Mouse (Mus musculus) CH12F3 (cell line): Measurements from ENCODE around the gene Depdc5.
"Not testable (repeated sequence)": the region's sequence is repeated elsewhere in the genome, so short reads cannot be mapped to it uniquely, and the experiment has no call there.

Experiments used
- in situ Hi-C: fragments of 300-500 bp; cut with MboI; formaldehyde crosslinking; loops from 2 replicates; pipeline ENCODE4 v1.14.3; 2020; ENCODE audit warnings: low sequenced_read_pairs

Gene Depdc5

DNA sequence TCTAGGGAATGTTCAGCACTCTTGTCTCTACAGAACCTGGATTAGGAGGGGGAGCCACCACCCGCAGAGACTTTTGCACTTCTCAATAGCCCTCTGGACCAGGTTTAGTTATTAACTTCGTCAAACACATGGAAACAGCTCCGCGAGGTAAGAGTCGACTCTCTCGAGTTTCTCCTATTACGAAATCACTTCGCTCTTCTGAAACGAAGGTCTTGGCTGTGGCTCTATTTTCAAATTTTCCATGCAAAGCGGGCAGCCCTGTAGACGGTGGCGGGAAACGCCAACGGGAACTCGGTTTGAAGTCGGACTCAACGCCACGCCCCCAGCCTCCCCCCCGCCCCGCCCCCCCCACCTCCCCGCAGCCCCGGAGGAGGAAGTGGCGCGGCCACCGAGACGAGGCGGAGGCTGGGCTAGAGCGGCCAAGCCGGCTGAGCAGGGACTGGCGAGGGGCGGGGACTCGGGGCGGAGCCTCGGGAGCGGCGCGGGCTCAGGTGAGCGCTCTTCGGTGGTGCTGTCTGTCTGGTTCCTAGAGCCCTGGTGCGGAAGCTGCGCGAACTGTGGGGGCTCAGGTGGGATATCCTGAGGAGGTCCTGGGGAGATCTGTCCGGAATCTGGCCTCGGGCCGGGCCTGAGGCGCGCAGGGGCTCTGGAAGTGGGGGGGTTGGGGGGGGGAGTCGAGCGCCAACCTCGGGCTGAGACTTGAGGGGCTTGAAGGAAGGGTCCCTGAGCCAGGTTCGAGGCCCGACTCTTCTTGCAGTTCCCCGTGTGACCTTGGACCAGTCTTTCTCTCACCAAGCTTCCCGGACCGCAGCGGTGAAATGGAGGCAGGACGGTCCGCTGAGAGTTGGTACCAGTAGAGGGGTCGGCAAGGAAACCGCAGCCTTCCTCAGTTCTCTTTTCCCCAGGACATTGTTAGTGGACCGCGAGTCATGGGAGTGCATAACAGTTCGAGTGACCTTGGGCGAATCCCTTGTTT is at the start of gene Depdc5:
Gene Depdc5, plus strand, starts transcription at position 449 of the 976 bp plus-strand sequence.
- in situ Hi-C loops, result no loop called here

DNA sequence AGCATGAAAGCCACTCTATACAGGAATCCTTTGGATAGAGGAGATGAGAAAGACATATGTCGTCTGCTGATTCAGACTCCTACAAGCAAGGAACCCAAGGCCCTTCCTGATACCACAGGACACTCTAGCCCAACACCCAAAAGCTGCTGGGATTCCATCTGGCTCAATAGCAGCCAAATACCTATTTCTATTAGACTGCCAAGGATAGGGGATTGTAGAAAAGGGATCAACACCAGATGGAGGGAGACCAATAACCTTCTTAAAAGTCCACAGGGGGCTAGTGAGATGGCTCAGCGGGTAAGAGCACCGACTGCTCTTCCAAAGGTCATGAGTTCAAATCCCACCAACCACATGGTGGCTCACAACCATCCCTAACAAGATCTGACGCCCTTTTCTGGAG is 48.1 kb upstream of the Depdc5 start:
- in situ Hi-C loops, result no loop called here

DNA sequence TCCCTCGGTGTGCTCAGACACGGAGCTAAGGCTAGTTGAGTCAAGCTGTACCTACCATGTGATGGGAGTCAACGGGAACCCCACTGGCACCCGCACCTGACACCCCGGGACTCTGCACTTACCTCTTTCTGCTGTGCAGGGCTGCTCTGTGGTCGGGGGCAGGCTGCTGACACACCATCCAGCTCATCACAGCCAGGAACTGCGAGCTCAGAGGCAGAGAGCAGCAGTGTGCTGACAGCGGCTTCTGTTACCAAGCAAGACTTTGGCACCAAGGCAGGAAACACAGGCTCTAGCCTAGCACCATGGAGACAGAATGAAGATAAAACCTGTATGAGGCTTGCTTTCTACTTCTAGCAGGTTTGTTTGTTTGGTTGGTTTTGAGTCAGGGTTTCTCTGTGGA is 43.0 kb upstream of the Depdc5 start:
- in situ Hi-C loops, result no loop called here

DNA sequence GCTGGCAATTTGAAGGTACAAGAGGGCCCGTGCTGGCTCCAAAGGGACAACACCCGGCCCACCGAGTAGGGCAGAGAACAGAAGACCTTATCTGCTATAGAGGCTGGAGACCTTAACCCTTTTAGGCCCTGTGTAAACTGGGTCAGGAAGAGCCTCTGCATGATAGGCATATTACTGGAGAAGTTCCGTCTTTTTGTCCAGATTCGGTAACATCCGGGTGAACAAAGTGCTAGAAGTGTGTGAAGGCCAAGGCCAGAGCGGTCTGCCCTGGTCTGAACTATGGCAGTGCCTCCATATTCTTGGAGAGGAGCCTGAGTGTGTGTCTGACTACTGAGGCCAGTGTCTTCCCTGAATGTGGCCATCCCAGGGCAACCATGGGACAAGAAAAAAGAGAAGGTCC is 36.5 kb upstream of the Depdc5 start, which contains the start of gene Gm20671:
Gene Gm20671, minus strand, starts transcription at position 101 of the 400 bp plus-strand sequence.
- in situ Hi-C loops, result no loop called here

DNA sequence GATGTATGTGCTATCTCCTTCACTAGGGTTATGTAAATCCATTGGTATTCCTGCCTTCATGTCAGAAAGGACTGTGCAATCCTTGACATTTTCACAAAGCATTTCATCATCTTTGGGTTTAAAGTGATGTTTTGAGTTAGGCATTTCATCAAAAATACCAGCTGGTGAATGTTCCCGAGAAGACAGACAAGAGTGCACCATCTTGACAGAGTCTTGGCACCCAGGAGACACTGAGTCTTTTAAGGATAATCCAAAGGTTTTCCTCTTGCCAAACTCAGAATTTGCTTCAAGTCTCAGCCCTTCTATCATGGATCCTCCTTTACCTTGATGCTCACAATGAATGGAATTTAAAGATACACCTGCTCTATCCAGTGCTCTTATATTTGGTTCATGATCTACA is 34.7 kb upstream of the Depdc5 start:
- in situ Hi-C loops, result not testable (repeated sequence)

DNA sequence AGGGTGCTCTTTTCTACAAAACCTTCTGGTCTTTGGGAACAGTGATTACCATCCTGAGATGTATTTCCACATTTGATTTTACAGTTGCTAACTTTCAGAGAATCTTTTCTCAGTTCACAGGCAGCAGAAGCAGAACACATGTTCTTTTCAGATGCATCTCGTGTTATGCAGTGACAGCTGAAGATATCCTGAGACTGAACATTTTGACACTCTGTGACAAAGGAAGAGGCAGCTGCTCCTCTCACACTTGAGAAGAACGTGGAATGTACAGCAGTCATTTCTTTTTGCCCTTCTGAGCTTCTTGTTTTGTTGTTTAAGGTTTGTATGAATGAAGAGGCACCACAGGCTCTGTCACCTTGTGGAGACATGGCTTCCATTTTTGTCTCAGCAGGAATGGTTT is 33.4 kb upstream of the Depdc5 start:
- in situ Hi-C loops, result no loop called here

DNA sequence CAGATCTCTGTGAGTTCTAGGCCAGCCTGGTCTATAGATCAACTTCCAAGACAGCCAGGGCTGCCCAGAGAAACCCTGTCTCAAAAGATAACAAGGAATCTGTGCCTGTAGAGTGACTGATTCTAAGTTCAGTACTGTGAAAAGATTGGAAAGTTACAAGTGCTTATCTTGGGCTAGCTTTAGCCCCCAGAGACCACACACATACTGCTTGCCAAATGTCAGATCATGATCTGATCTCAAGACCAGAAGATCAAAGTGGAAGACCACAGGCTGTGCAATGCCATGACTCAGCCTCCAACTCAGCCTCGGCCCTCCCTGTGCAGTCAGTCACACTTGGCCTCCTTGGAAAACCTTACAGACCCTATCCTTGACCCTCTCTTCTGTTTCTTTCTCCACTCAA is 29.0 kb upstream of the Depdc5 start:
- in situ Hi-C loops, result no loop called here

DNA sequence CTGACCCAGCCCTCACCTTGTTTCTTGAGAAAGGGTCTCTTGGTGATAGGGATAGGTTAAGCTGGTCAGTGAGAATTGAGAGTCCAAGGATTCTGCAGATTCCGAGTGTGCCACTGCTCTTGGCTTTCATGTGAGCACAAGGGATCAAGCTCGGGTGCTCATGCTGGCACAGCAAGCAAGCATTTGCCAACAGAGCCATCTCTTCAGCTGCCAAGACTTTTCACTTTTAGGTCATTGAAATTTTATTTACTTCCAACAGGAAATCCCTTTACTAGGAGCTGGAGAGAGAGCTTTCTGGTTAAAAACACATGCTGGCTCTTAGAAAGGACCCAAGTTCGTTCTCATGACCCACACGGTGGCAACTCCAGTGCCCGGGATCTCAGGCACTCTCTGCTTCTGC is 26.5 kb upstream of the Depdc5 start:
- in situ Hi-C loops, result no loop called here

DNA sequence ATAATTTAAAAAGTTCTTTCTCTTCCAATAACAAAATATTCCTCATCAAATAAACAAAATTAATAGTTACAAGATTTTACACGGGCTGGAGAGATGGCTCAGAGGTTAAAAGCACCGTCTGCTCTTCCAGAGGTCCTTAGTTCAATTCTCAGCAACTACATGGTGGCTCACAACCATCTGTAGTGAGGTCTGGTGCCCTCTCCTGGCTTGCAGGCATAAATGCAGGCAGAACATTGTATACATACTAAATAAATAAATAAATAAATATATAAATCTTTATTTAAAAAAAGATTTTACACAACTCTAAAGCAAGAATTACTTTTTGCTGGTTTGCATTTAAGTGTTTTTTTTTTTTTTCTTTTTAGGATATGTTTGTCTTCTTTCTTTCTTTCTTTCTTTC is 23.5 kb upstream of the Depdc5 start:
- in situ Hi-C loops, result no loop called here

DNA sequence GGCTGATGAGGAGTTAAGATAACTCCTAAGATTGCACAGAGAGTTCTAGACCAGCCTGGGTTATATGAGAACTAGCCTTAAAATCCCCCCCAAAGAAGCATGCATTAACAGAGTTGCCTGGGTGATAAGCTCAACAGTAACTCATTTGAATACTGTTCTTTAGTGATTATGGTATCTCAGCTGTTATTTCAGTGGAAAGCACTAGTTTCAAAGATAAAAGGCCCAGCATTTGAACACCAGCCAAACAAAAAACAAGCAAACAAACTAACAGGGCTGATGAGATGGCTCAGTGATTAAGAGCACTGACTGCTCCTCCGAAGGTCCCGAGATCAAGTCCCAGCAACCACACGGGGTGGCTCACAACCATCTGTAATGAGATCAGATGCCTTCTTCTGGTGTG is 14.3 kb upstream of the Depdc5 start:
- in situ Hi-C loops, result no loop called here

DNA sequence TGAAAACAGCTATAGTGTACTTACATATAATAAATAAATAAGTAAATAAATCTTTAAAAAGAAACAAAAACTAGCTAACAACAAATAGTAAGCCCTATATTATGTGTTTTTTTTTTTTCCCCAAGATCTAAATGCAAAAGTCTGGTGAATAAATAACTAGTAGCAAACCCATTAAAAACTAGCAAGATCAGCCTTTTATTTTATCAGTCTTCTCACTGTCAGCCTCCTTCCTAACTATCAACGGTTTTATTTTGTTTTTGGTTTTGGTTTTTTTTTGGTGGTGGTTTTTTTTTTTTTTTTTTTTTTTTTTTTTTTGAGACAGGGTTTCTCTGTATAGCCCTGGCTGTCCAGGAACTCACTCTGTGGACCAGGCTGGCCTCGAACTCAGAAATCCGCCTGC is 13.9 kb upstream of the Depdc5 start:
- in situ Hi-C loops, result not testable (repeated sequence)

DNA sequence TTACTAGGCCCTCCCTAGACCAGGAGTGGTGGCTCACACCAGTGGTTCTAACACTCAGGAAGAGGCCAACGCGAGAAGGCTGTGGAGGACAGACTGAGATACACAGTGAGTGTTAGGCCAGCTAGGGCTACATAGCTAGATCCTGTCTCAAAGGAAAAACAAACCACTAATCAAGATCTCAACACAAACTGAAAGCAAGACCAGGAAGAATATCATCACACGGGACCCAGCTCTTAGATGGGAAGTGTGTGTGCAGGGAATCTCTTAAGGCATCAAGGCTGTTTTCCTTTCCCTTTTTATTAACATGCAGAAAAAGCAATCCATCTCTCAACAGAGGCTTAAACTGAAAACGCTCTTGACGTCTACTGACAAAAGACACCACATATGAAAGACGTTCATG is 11.5 kb upstream of the Depdc5 start:
- in situ Hi-C loops, result no loop called here

DNA sequence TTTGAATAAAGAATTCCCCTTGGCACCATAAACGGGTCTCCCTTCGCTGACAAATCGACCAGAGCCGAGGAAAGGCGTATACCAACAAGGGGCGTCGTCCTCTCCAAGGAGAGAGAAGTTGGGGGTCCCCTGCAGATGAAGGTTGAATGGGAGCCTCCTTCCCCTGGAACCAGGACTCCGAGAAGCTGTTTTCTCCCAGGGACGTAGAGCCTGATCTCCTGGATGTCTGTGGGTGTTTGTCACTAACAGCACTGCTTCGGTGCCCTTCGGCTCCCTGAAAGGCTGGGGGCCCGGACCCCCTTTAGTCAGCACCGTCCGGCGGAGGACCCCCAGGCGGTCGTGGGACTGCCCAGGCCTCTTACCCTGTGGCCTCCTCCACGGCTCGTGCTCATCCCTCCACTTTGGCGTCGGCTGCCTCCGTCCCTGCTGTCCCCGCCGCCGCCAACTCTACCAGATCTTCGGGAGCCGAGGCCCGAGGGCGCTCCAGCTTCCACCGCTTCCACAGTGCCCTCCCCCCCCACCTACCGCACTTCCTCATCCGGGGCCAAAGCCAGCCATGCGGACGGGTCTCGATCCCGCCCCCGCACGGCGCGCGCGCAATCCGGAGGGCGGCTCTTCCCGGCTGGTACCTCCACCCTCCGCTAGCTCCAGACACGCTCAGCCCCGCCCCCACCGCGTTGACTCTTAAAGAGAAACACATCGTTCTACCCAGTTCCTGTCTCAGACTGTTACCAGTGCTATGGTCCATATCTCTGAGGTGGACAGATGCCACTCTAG is 9.6 kb upstream of the Depdc5 start, which contains the start of gene Prr14l:
Gene Prr14l, minus strand, starts transcription at position 526 of the 777 bp plus-strand sequence.
- in situ Hi-C loops, result no loop called here

DNA sequence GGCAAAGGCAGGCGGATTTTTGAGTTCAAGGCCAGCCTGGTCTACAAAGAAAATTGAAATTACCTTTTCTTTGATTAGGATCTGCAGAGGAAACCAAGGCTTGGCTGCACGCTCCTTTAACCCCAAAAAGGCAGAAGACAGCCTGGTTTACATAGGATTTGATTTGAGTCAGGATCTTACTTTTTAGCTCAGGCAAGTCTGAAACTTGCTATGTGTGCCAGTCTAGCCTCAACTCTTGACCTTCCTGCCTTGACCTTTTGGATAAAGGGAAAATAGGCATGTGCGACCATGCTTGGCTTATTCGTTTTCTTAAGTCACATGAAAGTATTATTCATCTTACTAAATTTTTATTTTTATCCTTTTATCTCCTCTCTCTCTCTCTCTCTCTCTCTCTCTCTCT is 8.7 kb upstream of the Depdc5 start:
- in situ Hi-C loops, result no loop called here

DNA sequence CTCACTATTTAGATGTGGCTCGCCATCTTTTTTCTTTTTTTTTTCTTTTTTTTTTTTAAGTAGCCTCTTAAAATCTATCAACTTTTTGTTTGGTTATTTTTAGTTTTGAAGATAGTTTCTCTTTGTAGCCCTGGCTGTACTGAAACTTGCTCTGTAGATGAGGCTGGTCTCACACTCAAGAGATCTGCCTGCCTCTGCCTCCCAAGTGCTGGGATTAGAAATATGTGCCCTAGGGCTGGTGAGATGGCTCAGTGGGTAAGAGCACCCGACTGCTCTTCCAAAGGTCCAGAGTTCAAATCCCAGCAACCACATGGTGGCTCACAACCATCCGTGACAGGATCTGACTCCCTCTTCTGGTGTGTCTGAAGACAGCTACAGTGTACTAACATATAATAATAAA is 8.2 kb upstream of the Depdc5 start:
- in situ Hi-C loops, result not testable (repeated sequence)

DNA sequence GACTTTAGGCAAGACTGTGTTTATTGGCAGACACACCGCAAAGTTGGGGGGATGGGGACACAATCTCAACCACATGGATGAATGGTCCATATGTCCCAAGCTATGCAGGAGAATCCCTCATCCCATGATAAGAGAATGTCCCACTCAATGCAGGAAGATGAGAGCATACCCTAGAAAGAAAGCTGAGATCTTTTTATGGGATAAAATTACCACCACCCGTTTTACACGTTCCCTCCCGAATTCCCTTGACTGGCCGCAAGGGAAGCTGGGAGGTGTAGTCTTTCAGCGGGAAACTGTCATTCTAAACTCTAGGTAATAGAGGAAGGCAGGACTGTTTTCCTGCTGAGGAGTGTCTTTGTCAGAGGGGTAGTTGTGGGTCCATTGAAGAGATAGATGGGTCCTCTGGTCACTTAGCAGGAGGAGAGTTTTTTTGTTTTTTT is 5.7 kb upstream of the Depdc5 start:
- in situ Hi-C loops, result no loop called here

DNA sequence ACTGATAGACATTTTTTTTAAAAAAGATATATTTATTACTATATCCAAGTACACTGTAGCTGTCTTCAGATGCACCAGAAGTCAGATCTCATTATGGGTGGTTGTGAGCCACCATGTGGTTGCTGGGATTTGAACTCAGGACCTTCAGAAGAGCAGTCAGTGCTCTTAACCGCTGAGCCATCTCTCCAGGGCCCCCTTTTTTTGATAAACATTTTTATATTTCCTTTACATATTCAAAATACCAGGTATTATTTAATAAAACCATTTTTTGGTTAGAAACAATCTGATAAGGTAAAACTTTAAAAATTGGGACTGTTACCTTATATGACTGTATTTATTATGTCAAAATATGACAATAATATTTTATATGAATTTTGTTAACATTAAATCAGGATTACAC is 2.4 kb upstream of the Depdc5 start:
- in situ Hi-C loops, result no loop called here

DNA sequence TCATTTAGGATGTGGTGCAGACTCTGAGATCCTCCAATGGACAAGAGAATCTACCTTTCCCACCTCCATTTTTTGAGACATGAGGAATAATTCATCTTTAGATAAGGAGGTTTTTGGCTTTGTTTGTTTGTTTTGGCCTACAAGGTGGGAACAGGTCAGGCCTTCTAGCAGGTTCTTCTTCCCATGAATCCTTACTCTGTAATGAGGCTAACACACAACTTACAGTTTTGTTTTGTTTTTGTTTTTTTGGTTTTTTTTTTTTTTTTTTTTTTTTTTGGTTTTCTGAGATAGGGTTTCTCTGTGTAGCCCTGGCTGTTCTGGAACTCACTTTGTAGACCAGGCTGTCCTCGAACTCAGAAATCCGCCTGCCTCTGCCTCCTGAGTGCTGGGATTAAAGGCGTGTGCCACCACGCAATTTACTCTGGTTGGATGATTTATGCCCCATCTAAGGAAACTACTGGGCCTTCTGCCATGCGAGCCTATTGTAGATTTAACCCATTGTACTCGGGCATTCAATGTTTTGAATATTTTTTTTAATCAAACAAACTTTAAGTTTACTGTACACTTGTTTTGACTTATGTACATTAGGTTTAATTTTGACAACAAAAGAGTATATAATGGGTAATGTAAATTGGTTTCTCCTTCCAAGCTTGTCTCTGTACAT is 900 bp upstream of the Depdc5 start:
- in situ Hi-C loops, result no loop called here

DNA sequence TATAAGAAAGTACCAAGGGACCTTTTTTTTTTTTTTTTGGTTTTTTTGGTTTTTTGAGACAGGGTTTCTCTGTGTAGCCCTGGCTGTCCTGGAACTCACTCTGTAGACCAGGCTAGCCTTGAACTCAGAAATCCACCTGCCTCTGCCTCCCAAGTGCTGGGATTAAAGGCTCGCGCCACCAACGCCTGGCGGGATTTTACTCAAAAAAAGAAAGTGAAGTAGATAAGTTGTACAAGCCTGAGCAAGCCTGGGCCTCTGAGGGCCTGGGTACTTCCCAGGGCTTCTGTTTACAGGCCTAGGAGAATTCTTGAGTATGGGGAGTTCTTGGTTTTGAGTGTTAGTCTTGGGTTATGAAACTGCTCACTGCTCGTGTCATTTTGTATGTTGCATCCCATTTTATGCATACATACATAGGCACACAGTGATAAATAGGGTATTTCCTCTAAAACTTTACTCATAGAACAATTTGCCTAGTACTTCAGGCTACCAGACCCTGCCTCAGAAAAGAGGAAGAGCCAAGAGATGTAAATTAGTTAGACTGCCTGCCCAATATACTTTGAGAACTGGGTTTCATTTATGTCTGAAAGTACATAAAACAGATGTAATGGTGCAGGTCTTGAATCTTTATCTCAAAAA is 6.0 kb downstream of the Depdc5 start:
- in situ Hi-C loops, result no loop called here

DNA sequence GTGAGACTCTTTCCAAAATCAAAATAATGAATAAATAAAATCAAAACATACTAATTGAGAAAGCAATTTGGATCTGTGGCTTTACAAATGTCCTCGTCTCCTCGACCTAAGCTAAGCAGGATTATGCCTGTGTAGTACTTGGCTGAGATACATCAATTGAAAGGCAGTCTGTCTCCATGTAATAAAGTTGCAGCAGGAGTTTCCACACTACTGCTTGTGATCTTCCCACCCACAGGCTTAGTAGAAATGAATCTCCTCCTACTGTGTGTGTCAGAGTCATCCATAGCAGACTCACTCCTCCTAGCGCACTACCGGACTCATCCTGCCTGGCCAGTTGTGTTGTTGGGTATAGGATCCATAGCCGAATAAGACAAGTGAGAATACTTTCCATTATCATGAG is 8.8 kb downstream of the Depdc5 start:
- in situ Hi-C loops, result no loop called here

DNA sequence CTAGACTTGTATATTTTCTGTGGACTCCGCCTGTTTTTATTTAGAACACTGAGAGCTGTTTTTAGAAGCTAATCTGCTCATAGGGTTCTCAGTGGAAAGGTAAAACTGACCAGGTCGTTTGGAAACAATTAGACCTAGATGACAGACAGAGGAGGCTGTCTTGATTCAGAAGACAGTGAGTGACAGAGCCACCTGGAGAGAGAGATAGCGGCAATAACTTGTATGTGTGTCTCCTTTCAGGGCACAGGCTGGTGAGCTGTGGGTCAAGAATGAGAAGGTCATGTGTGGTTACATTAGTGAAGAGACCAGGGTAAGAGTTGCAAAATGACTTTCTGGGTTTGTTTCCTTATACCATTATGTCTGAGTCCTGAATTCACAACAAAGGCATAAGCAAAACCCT is 23.2 kb downstream of the Depdc5 start:
- in situ Hi-C loops, result no loop called here
